Mouse (Mus musculus) heart, adult 11 months (tissue): ENCODE data around the gene Riok2.
"Not testable (repeated sequence)": the region's sequence is repeated elsewhere in the genome, so short reads cannot be mapped to it uniquely, and the experiment has no call there.

Source experiments
- DNase-seq: peaks from one replicate; pipeline ENCODE4 v3.0.0; 2022

Gene Riok2

DNA sequence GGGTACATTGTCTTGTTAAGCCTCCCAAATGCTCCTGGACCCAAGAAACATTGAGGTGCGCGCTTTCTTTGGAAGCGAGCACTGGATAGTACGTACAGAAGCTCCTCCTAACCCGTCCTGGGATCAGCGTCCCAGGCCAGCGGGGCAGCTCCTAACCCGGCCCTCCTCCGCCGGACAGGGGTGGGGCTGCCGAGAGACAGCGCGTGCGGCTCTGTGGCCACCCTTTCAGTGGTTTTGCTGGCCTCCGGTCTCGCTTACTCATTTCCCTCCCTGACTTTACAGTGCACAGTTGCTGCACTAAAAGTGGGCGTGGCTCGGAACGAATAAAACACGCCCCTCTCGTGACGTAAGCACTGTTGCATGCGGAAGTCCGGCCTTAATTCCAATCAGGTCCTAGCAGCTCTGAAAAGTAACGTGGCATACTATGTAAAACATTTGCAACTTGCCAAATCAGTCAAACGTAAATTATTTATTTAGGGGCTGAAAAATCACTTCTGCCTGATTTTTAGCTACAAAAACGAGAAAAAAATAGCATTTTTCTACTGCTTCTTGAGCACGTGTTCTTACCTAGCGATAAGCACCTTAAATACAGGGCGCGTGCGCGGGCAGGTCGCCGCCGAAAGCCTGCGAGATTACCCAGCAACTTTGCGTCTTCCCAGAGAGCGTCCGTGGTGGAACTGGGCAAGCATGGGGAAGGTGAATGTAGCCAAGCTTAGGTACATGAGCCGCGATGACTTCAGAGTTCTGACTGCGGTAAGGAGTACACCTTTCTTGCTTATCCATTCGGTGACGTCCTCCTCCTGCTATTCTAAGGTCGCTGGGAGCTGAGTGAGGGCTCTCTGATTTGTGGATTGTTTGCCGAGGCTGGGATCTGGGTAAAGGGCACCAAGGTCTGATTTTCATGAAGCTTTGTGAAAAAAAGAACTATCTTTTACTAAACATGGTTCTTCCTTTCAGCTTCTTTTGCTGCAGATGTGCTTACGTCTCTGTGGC, at the start of gene Riok2:
Gene Riok2 (plus strand): TSS at position 392 of the 993 bp plus-strand sequence.
- DNase-seq: peak; percentile 100

DNA sequence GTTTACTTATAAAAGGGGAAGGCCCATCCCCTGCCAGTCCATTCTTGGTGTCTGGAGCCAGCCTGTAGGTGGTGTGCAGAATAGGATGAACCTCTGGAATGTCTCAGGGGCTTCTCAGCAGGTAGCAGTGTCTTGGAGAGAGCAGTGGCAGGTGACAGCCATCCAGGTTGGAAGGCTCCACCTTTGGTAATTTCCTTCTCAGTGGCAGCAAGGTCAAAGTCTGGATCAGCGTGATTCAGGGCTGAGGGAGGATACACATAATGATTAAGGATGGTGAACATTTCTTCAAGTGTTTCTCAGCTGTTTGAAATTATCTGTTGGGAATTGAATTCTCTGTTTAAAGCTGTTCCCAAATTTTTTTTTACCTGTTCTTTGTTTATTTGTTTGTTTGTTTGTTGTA, 48.1 kb upstream of the Riok2 start:
- DNase-seq: not testable (repeated sequence)

DNA sequence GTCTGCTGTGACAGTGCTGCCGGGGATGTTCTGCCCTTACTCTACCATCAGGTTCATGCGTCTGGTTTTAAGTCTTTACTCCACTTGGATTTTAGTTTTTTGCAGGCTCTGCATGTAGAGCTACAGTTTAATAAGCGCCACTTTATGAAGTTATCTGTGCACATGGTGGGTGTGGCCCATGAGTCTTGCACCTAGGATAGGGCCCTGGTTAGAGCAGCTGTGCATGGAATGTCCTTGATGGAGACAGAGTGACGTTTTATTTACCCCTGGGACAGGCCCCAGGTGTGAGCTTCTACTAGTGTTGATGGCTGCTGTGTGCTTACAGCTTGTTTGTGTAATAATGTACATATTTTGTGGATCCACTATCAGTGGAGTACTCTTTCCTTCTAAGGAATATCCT, 47.5 kb upstream of the Riok2 start:
- no peak for DNase-seq

DNA sequence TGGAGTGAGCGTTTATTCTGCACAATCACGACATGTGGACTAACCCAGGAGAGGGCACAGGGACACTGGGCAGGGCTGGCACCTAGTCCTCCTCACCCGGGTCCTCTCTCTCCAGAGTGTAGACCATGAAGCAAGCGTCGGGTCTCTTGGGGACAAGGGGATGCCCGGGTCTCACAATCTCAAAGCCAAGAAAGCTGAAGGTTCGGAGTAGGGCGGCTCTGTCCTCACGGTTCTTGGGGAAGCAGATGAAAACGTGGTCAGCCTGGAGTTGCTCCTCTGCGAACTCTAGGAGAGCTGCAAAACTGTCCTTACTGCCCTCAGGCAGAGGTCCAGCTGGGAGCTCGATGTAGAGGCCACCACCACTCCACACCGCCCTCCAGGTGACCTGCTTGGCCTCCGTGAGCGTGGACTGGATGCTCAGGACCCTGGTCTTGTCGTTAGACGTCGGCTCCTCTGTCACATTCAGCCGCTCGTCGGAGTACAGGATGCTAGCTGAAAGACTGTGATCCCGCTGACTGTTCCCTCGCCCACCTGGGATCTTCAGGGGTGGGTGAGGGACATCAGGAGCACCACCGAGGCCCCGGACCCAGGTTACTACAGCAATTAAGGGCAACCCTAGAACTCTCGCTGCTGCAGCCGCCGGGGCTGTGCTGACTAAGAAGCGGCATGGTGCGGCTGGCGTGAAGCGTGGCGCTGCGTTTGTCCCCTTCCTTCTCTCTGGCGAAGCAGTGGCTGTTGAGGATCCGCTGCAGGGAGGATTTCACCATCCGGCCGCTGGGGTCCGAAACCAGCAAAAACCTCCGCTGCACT, 28.5 kb upstream of the Riok2 start:
- not testable (repeated sequence) for DNase-seq

DNA sequence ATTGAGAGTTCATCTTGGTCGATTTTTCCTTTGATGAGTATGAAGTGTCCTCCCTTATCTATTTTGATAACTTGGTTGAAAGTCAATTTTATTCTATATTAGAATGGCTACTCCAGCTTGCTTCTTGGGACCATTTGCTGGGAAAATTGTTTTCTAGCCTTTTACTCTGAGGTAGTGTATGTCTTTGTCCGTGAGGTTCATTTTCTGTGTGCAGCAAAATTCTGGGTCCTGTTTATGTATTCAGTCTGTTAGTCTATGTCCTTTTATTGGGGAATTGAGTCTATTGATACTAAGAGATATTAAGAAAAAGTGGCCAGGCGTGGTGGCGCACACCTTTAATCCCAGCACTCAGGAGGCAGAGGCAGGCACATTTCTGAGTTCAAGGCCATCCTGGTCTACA, 27.8 kb upstream of the Riok2 start:
- DNase-seq: not testable (repeated sequence)

DNA sequence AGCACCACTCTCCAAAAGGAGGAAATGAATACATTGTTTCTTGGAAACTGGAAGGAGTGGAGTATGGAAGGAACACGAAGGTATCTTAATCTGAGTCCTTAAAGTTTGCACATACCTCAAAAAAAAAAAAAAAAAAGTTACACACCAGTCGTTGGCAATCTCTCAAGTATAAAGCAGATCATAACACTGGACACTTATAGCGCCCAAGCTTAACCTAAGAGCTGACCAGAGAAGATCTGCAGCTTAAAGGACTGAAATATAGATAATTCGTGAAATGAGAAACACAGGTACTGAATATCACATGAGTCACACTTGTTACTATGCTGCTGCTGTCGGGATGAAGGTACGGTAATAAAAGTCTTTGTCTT, 575 bp upstream of the Riok2 start:
- no peak for DNase-seq

DNA sequence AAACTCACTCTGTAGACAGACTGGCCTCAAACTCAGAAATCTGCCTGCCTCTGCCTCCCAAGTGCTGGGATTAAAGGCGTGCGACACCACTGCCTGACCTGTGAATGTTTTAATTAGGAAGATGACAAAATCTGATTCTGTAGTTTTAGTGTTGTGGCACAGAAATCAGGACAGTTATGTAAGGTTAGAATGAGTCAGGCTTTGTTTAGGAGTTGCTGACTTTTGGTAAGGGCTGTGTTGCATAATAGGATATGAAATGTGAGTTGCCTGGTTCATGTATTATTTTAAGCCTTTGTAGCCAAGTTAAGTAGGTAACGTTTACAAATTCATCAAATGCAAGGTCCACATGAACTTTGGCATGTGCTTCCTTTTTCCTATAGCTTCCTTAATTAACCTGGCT, 1.5 kb downstream of the Riok2 start:
- no peak for DNase-seq

DNA sequence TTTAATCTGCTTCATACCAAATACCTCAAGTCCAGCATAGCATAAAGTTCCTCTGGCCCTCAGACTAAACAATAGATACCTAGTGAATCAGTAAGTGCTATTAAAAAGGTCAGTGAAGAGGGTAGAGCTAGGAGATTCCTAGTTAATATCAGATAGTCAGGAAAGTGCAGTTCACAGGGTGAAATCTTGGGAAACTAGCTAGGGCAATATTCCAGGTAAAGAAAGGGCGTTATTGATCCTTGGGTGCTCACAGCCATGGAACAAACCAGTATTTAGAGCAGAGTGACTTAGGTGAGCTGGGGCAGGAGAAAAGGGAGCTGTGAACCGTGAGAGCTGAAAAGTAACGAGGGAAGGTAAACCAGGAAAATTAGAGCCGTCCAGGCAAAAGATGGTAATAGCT, 9.6 kb downstream of the Riok2 start:
- DNase-seq: no peak

DNA sequence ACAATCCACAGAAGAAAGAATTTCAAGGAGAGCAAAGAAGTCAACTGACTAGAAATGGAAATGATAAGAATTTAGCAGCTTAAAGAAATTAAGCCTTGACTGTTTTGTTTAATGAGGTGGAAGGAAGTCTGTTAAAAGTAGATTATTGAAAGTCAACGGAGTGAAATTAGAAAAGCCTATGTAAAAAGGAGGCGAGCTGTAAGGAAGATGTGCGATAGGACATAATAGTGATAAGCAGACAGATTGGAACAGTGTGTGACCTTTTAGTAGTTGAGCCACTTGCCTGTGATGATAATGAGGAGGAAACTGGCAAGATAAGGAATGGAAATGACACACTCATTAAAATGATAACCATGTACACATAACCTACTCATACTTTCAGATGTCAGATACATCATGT, 10.4 kb downstream of the Riok2 start:
- no peak for DNase-seq

DNA sequence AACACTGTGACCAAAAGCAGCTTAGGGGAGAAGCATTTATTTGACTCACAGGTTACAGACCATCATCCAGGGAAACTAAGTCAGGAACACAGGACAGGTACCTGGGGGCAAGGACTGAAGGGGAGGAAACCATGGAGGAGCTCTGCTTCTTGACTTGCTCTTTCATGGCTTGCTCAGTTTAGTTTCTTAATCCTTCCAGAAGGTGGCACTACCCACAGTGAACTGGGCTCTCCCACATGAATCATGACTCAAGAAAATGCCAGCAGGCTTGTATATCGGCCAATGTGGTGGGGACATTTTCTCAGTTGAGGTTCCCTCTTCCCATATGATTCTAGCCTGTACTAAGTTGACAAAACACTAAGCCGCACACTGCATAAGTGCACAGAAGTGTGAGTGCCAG, 12.0 kb downstream of the Riok2 start:
- no peak for DNase-seq

DNA sequence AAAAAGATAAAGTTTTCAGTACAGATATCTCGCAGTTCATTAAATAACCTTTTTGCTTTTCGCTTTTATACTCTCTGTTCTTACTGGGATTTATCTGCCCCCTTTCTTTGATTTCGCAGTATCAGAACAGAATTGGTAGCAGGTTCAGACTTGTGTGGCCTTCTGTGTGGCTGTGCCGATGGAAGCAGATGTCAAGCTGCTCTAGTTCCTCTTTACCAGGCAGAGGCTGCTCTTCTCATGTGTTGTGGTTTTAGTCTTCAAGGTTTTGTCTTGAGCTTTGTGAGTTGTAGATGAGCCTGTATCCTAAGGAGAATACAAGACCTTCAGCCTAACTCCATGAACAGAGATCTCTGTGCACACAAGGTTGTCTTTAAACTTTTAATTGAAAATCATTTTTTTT, 17.7 kb downstream of the Riok2 start:
- DNase-seq: no peak

DNA sequence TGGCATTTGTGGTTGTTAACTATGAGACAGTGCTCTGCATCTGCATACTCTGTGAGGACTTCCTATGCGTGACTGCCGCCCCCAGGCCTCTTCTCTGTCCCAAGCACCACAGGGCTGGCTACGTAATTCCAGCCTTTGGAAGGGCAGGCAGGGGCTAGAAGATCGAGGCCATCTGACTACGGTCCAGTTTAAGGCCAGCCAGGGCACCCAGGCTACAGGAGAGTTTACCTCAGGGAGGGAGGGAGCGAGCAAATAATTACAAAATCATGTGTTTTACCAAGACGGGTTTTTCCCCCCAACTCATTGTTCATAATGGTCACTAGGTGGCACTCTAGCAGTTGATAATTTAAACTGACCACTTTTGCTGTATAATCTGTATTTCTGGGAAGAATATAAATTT, 18.8 kb downstream of the Riok2 start:
- peak; percentile 87 for DNase-seq

DNA sequence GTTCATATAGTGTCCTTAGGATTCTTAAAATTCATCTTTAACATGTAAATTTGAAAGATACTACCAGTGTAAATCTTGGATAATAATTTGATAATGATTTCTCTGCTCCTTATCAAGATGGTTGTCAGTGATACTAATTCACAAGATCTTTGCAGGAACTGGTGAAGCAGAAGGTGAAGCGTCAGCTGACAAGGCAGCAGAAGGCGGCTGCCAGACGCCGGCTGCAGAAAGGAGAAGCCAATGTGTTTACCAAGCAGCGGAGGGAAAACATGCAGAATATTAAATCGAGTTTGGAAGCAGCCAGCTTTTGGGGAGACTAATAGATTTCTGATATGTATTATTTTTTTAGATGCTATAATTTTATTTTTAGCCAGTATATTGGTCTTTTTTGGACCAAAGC, 19.2 kb downstream of the Riok2 start:
- no peak for DNase-seq

DNA sequence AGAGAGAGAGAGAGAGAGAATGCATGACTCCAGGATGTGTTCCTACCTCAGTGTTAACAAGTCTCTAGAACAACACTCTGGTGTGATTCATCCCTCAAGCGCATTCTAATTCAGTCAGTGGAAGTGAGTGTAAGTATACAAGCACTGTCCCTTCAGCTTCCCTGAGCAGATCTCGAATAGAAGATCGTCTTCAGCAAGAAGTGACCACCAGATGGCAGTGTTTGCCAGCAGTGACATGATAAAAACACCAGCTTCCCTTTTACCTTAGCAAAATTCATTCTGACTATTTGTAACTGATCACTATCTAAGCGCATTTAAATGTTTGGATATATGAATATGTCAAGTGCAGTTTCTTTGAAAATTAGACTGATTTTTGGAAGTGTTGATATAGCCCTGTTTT, 20.2 kb downstream of the Riok2 start:
- DNase-seq: no peak

DNA sequence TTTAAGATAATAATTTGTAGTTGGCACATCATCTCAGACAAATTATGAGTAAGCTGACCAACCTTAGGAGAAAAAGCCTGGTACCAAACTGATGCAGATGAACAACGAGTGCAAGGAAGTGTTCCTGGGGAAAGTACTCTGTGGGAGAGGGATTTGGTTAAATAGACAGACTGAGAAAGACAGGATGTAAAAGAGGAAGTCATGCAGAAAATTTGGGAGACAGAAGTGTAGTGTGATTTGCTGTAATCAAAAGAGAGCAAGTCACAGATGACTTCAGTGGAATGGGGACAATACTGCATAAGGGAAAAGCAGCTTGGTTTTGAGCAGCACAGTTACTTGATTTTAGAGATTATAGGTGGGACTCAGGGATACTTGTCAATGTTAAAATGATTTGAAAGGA, 22.8 kb downstream of the Riok2 start:
- DNase-seq: no peak

DNA sequence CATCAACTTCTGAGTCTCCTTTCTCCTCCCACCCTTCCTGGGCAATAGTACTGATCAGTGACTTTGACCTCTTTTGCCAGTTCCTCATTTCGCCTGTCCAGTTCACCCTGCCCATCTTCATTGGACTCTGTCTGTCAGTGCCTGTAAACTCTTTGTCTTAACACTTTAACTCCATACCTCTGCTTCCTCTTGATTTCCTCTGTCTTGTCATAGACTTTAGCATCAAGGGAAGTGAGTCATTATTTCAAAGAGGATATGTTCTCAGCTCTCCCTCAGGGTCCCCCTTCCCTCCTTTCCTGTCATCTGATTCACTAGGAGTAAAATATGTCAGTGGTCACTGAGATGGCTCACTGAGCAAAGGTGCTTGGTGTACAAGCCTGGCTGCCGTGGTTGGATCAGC, 24.6 kb downstream of the Riok2 start:
- DNase-seq: no peak

DNA sequence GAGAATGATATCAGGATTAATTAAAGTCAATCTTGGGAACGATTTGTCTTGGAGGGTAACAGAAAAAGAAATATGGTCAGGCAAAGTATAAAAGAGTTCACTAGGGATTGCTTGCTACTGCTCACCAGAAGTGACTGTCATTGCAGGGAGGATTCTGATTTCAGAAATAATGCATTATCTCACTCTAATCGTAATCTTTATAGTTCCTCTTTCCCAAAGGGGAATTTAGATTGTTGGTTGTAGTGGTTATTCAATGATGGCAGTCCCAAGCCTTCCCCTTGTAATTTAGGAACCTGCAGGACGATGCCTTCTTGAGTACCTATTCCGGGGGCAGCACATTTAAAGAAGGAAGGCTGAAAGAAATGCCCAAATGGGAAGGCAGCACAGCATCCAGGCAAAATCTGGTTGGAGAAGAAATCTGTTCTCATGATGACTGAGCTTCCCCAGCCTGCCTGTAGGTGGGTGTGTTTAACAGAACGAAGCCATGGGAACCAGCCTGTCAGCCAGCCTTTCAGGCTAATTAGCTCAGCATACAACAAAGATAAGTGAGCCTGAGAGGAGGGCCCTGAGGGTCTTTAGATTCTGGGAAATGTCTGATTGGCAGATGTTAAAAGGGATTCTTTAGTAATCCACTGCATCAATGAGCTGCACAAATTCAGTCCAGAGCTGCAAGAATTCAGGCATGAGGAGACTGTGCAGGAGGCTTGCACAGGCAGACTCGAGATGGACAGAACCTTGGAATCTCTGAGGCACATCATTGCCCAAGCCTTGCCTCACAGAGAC, 28.3 kb downstream of the Riok2 start, which contains the start of gene Lix1:
Gene Lix1 (plus strand): TSS at position 451 of the 783 bp plus-strand sequence.
- peak; percentile 87 for DNase-seq

DNA sequence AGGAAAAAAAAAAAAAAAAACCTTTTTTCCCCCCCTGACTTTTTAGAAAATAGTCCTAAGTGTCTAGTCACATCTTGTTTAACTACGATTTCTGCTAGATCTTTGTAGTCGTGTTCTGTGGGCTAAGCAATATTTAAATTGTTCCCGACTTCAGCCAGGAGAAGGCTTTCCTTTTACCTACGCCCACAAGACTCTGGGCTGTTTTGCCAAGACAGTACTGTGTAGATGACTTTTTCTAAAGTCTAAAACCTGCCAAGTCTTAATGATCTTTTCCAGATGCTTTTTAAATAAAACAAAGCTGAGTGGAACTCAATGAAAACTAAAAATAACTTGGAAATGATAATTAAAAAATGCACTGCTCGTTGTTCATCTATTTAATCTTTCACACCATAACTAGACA, 28.9 kb downstream of the Riok2 start:
- DNase-seq: no peak

DNA sequence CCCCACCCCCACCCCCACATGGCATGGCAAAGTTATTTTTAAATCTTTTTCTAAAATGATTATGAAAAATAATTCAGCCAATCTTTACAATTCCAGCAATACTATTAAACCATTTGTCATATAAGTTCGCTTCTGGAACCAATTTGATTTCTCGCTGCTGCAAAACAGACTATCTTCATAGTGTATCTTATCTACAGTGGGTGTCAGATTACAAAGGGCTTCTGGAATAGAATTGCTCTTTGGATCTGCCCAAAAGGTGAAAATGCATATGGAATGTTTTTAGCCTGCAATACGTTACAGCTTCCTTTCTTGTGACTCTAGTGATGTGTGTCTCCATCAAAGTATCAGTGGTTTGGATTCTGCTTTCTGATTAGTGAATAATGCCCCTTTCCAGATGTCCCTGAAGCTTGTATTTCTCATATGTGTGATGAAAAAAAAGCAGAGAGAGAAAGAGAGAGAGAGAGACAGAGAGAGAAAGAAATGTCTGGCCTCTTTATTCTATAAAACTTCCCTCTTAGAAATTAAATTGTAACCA, 29.5 kb downstream of the Riok2 start:
- DNase-seq: no peak

DNA sequence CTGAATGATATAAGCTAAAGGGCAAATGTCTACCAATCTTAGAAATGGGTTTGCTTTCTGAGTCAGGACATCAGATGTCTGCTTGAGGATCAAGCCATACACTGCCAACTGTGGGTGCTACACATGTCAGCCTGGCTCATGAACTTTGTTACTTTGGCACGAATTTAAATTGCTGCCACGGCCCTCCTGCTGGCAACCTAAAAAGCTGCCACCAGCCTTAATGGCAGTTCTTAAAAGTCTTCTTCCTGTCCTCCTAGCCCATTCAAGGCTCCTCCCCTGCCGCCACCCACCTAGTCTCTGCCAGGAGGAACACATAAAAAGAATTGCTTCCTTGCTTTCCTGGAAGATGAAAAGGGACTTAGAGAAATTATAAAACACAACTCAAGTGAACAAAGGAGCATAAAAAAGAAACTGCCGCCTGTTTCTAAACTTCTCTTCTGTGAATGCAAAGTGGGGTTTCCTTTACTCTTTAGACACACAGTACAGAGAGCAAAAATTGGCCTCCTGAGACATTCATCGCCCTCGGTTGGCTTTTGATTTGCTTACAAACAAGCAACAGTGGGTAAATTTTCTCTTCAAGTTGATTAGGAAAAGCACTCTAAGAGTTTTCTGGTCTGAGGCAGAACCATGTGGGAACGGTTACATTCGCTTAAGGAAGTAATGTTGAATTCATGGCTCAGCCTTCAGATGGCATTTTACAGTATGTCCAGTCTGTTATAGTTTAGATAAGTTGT, 30.9 kb downstream of the Riok2 start:
- no peak for DNase-seq

DNA sequence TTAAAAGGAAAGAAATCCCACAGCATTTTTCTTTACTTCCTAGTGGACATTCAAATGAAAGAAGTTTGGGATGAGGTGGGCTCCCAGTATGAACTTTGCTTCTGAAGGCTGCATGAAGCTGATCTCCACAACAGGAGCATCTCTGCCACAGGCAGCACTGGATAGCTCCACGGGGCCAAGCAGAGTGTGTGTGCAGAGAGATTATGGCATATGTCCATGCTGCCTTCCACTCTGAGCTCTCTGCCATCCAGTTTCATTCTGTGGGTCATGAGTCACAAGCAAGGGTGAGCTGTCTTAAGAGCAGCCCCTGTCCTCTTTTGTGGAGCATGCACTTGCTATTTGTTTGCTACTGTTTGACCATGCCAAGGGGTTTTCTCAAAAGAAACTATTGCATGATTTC, 31.5 kb downstream of the Riok2 start:
- DNase-seq: no peak

DNA sequence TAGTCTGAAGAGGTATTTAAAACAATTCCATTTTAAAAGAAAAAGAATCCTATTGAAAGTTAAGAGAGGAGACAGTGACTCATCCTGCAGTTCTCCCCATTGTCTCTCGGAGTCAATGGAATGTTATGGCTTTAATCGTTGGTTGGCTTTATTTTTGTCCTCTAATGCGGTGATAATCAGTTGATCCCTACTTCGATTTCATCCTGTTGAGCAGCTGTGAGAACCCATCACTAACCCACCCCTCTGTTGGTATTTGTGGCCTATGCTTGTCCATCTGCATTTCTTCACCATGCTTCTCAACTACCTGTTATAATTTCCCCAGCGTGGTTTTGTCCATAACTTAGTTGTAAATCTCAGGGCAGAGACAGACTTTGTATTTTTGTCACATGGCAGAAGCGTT, 34.0 kb downstream of the Riok2 start:
- no peak for DNase-seq
